Mouse (Mus musculus) layer of hippocampus, postnatal 10 days (tissue): ENCODE measurements around the gene Asic1. TPM values are rescaled to one million over a fixed set of nuclear protein-coding genes. Genes with fewer than 3 reads are reported as not detected.
"Not testable (repeated sequence)": the region's sequence is repeated elsewhere in the genome, so short reads cannot be mapped to it uniquely, and the experiment has no call there.

ENCODE experiments used
- DNase-seq, 2 experiments: peaks; one replicate each; pipeline ENCODE4 v3.0.0; 2021; ENCODE audit warnings: low spot score in 2 of 2
- total RNA-seq, 2 experiments: library from RNA; stranded (reverse); gene quantifications; 2 replicates each; pipeline ENCODE4 v1.2.3; 2021

Asic1 gene
- total RNA-seq, 2 experiments from 2014 or later = 50.7 to 54.6 TPM

DNA sequence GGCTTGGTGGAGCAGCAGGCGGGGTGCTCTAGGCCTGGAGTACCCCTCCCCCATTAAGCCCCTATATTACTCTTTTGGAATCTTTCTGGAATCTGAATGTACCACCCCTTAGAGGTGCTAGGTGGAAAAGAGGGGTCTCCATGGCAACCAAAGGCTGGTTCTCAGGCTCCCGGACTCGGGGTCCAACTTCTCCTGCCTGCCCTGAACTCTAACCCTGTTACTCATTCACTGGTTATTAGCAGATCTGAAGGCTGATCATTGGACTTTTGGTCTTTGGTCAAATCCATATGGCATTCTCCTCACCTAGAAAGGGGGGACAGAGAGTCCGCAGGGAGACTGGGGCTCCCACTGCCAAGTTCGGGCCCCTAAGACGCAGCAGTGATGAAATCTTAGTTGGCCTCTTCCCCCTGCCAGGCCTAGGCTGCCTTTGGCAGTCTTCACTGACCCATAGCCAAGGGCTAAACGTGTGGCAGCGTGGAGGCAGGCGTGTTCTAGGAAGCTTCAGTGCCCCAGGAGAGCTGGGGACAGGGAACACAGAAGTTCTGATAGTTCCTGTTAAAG, 48.4 kb downstream of the Asic1 start:
- no peak for DNase-seq

DNA sequence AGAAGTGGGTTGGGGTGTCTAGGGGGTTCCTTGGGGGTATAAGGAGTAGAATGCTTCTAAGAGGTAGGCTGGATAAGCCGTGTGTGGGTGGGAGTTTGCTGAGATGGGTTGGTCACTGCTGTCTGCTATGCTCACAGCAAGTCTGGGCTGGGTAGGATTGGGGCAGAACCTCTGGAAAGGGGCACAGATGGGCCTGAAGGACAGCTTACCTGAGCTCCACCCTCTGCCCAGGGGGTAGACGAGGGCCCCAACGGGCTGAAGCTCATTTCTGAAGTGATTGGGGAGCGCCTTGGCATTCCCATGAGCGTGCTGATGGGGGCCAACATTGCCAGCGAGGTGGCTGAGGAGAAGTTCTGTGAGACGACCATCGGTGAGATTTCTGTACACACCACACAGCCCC, 49.7 kb downstream of the Asic1 start:
- no peak for DNase-seq

DNA sequence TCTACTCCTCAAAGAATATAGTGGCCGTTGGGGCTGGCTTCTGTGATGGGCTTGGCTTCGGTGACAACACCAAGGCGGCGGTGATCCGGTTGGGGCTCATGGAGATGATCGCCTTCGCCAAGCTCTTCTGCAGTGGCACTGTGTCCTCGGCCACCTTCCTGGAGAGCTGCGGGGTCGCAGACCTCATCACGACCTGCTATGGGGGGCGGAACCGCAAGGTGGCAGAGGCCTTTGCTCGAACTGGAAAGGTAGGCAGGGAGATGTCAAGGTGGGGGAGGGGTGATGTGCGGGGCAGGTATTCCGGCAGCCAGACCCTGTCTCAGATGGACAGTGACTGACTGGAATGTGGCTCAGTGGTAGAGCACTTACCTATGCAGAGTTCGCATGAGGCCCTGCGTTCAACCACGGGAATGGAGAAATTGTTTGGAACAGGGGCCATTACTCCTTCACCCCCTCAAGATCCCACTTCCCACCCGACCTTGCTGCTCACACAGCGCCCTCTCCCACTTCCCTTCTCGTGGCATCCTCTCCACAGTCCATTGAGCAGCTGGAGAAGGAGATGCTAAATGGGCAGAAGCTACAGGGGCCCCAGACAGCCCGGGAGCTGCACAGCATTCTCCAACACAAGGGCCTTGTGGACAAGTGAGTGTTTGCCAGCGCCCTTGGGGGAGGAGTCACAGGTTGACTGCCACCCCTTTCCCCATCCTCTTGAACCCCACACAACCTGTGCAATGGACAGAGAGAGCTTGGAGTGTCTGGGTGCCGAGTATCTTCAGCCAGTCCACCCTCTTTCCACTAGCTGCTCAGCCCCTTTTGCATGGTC, 52.0 kb downstream of the Asic1 start:
- DNase-seq = peak in 1 of 2 experiments; percentile 21

DNA sequence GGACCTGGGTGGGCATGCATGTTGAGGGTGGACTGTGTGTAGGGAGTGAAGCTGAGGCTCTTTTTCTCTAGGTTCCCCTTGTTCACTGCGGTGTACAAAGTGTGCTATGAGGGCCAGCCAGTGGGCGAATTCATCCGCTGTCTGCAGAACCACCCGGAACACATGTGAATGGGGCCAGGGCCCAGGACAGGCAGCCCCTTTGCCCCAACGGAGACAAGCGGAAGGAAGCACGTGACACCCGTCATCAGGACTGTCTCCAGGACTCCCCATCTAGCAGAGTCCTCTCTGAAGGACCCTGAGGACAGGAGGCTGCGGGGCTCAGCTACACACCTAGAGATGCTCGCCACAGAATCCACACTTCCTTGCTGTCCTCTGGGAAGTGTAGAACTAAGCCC, 52.9 kb downstream of the Asic1 start:
- DNase-seq = no peak

DNA sequence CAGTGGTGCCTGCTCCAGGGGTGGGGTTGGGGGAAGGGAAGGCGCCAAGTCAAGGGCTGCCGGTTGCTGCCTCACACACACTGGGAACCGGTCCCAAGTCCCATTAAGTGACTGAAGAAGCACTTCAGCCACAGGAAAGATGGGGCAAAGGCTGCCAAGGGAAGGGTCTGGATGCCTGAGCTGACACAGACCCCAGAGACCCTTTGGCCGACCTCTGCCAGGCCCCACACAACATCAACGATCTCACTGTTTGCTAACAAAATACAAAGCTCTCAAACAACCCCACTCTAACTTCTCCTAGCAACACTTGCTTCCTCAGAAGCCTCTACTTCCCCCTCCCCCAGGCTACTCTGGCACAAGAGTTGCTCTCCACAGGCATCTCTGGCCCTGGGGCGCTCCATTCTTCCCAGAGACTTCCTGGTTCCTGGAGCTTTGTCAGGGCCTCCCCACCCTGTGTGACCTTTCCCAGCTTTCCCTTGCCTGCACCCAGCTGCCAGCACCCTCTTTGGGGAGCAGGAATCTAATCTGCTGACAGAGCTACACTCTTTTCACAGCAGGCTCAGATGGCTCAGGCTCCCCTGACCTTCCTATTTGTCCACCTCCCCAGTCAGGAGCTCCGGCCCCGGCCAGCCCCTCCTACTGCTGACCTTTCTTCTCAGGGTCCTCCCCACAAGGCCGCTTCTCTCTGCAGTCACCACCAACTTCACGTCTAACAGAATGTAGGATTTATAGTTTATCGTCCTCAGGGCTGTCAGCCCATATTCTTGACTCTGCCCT, 53.5 kb downstream of the Asic1 start:
- peak; percentile 64 to 71 for DNase-seq

DNA sequence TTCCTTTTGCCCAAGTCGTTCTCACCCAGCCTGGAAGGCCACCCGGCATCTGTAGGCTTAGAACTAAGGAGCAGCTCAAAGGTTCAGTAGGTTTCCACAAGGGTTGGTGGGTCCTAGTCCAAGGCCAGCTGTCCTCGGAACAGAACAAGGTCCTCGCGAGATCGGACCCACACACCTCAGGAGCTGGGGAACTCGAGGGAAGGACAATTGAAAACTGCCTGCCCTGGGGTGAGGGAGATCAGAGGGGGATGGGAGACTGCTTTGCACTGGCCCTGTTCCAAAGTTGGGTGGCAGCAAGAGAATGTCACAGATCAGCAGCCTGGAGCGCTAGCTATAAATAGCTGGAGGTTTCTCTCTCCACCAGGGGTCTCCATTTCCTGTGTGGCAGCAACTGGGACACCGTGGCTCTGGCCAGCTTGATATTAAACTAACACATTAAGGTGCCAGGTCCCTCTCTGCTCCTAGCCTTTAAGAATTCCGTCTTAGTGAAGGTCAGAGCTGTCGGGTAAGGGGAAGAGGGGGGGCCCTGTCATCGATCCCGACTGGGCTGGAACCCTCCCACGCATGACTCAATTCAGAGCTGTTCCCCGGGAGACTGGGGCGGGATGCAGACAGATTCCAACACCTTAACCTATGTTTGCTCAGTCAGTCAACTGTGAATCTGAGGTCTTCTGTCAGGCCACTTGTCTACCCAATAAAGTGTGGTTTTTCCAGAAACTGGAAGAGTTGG, 54.3 kb downstream of the Asic1 start:
- DNase-seq = peak; percentile 74 to 79

DNA sequence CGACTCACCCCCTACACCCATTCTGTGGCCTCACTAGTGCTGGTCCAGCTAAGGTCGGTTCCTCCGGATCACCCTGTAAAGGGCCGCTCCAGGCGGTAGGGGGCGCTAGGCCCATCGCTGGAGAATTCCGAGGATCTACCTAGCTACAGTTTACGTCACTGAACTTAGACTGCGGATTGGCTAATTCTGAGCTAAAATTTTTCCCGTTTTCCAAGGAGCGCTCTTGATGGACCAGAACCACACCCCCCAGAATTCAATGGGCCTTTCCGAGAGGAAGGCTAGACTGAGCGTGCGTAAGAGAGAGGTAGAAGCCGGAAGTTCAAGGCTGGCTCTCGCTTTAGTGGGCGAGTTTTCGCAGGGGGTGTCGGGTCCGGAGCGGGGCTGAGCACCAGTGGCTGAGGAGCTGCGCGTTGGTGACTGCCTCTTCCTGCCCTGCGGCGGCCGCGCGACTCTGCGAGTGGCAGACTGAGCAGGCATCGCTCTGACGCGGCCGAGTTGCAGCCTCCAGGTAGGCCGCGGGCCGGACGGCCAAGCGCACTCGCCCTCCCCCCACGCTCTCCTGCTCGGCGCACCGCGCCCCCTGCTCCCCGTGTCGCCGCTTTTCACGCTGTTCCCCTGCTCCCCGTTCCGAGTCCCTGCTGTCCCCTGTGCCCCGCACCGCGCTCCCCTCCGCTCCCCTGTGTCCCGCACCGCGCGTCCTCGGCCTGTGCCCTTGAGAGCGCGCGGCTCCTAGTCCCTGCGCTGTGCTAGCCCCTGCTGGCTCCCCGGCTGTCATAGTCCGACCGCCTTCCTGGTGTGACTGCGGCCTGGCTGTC, 55.4 kb downstream of the Asic1 start, which contains the start of gene Cox14:
Cox14 (plus strand) TSS at position 278 of the 815 bp plus-strand sequence.
- DNase-seq = peak; percentile 95 to 97

DNA sequence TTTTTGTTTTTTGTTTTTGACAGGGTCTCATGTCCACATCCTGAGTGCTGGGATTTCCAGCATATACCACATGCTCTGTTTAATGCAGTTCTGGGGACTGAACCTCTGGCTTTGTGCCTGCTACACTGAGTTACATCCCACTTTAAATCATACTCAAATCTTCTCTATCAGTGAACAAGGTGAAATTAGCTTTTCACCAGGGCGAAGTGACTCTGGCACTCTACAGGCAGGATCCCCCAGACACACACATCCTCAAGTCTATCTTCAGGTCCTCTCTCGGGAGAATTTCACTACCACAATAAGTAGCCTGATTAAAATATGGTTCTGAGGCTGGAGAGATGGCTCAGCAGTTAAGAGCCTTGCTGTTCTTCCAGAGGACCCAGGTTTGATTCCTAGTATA, 56.4 kb downstream of the Asic1 start:
- peak in 1 of 2 experiments; percentile 7 for DNase-seq

DNA sequence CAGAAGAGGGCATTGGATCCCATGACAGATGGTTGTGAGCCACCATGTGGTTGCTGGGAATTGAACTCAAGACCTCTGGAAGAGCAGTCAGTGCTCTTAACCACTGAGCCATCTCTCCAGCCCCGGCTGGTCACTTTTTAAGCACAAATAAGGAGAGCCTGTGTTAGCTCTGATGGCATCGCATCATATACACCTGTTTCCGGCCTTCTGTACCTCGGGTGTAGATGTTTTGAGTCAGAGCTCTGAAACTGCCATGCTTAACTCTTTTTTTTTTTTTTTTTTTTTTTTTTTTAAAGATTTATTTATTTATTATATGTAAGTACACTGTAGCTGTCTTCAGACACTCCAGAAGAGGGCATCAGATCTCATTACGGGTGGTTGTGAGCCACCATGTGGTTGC, 56.9 kb downstream of the Asic1 start:
- DNase-seq = not testable (repeated sequence)

DNA sequence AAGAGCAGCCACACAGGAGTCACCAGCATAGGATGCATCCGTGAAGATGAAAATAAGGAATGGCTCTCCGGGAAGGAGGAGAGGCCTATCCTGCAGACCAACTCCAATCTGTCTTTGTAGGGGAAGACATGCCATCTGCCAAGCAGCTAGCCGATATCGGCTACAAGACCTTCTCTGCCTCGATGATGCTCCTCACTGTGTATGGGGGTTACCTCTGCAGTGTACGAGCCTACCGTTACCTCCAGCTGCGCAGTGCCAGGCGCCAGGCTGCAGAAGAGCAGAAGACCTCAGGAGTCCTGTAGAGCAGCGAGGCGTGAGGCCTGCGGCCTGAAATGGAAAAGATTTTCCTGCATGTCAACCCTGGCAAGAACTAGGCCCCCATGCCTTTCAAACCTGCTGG, 57.4 kb downstream of the Asic1 start:
- DNase-seq = peak in 1 of 2 experiments; percentile 11

DNA sequence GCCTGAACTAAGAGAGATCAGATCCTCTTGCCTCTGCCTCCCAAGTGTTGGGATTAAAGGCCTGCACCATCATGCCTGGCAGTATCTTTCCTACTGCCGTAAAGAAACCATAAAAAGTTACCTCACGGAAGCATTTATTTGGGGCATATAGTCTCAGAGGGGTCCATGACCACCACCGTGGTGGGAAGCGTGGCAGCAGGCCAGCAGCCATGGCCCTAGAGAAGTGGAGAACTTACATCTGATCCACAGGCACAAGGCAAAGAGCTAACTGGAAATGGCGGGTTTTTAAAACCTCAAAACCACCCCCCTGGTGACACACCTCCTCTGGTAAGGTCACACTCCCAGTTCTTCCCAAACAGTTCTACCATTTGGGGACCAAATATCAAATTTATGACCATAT, 58.0 kb downstream of the Asic1 start:
- no peak for DNase-seq

DNA sequence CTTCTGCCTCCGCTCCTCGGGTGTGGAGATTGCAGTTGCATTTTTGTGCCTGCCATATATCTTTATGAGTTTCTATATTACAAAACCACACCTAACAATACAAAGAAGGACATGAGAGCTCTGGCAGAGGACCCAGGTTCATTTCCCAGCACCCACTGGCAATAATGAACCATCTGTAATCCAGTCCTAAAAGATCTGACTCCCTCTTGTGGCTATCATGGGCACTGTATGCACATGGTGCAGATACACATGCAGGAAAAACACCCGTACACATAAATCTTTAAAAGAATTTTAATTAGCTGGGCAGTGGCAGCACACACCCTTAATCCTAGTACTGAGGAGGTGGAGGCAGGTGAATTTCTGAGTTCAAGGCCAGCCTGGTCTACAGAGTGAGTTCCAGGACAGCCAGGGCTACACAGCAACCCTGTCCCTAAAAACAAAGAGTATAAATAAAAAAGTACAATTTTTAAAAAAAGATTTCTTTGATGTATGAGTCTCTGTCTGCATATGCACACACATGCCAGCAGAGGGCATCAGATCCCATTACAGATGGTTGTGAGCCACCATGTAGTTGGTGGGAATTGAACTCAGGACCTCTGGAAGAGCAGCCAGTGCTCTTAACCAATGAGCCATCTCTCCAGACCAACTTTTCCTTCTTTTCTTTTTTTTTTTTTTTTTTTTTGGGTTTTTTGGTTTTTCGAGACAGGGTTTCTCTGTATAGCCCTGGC, 59.1 kb downstream of the Asic1 start:
- no peak for DNase-seq

DNA sequence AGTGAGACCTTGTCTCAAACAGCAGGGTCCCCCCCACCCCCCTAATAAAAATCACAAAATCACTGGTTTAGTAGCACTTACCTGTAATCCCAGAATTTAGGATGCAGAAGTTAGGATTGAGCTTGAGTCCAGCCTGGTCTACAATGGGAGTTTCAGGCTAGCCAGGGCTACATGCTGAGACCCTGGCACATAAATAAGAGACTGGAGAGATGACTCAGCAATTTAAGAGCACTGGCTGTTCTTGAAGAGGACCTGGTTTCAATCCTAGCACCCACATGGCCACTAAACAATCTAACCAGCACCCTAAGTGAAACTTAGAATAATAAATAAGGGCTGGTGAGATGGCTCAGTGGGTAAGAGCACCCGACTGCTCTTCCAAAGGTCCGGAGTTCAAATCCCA, 61.0 kb downstream of the Asic1 start:
- DNase-seq = no peak

DNA sequence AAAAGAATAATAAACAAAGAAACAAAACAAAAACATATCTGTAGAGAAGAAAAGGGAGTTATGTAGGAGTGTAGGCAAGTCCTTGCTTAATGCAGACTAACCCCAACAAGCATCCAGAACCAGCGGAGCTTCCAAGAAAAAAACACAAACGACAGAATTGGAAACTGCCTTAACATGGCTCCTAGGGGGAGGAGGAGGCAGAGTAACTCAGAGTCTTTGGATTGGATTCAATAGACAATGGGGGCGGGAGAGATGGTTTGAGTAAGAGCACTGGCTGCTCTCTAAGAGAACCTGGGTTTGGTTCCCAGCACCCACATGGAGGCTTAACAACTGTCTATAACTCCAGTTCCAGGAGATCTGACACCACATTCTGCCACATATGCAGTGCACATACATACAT, 61.5 kb downstream of the Asic1 start:
- no peak for DNase-seq

DNA sequence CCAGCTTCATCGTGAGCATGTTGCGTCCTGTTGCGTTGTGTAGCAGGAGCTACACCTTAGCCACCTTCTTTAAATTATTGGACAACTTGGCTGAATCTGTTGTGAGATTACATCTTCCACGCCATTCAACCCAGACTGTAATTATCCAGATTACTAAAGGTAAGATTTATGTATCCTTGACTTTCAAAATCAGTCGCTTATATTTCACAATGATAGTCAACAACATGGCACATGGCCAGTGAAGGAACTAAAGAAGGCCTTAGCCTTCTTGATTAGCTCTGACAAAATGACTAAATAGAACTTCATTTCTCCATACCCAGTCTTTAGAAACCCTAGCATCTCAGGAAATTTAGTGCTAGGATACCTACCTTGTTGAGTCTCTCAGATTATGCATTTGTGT, 63.0 kb downstream of the Asic1 start:
- DNase-seq = no peak

DNA sequence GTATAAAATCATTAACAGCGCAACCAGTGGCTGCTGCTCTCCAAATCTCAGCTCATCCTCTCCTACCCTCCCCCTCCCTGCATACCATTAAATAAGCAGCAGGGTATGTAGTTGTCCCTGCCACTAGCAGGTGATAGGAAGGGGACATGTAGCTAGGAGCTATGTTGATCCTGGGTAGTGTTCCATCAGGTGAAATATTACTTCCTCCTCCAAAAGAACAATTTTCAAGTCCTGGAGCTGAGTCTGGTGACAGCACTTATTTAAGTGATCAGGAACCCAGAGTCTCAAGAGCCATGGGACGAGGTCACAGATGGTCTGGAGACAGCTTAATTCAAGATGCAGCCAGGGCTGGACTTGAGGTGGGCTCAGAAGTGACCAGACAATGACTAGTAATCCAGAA, 65.5 kb downstream of the Asic1 start:
- DNase-seq = peak; percentile 100

DNA sequence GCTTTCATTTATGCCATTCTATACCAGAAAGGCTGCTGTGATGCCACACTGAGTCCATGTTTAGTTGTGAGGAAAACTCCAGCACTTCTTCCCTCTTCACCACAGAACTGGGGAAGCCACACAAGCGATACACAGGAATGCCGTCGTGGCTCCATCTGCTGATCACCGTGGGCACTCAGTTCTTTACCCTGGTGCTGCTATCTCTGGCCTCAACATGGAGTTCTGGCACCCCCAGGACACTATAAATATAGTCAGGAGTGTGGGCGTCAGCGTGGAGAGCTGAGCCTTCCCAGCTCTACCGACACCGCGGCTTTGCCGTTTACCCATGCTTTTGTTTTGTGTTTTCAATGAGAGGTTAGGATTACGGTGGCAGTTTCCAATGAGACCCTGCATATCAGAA, 66.5 kb downstream of the Asic1 start:
- no peak for DNase-seq

DNA sequence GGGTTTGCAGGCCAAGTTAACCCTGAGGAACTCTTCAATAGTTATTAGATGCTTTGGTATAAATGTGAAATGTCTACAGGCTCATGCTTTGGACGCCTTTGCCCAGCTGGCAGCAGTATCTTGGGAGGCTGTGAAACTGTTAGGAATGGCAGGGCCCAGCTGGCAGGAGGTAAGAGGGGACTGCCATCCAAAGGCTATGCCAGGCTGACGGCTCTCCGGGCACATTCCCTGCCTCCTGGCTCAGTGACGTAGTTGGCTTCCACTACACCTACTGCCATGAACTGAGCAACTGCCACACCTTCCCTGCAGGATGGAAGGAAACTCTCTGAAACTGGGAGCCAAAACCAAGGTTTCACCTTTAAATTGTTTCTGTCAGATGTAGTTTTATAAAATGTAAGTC, 70.1 kb downstream of the Asic1 start:
- DNase-seq = peak in 1 of 2 experiments; percentile 38
